In the genomic region with DNA sequence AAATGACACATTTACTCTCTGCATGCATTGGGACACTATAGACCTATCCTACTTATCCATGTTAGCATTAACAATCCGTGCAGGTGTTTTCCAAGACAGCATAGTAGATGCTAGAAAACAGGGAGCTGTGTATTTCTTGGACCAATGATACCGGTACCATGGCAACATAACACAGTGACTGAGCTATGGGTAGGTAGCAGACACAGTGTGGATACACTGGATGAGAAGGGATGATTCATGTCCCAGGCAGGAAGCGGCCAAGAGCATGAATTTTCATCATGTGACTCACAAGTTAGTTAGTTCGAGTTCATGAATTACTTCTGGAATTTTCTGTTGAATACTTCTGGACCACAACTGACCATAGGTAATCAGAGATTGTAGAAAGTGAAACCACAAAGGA, we compare ENCODE assay signal across 28 mouse cellular contexts. TPM values are rescaled to one million over a fixed set of nuclear protein-coding genes. Genes with fewer than 3 reads are reported as not detected.
DNase-seq lines count a peak whose midpoint lies in the region; ATAC-seq and TF ChIP-seq lines count a peak whose summit lies in the region.
"Had no signal": no experiment of that assay in that cellular context is flagged by ENCODE, and none has a peak within 500 bp of the region (broad histone marks: within the 10 kb centered on the region; RNA-seq: fewer than 3 reads in every experiment).

No protein-coding gene starts in this region.

- no peak overlapping the region for H3K4me3 ChIP-seq in forebrain, postnatal 0 days (ENCODE audit: low read depth, low read length)
- no peak overlapping the region for H3K4me3 ChIP-seq in forebrain, embryonic 11.5 days (ENCODE audit: low read depth, low read length)
- H3K4me3 ChIP-seq in megakaryocyte, embryonic 14.5 days (replicated peaks): peak overlapping the region; percentile 59
- no peak overlapping the region for H3K4me3 ChIP-seq in midbrain, embryonic 16.5 days (ENCODE audit: low read depth, low read length)
- H3K4me3 ChIP-seq: embryonic facial prominence, embryonic 12.5 days; forebrain, embryonic 13.5 days; heart, adult 2 months; heart, embryonic 13.5 days; limb, embryonic 13.5 days; liver, embryonic 12.5 days; midbrain, embryonic 12.5 days had no signal

- no peak overlapping the region for H3K27ac ChIP-seq in forebrain, postnatal 0 days (ENCODE audit: low read depth, low read length)
- H3K27ac ChIP-seq in forebrain, embryonic 11.5 days (ENCODE audit: low read depth, low read length): no peak overlapping the region
- H3K27ac ChIP-seq in midbrain, embryonic 16.5 days (ENCODE audit: low read length): no peak overlapping the region
- H3K27ac ChIP-seq: embryonic facial prominence, embryonic 12.5 days; forebrain, embryonic 13.5 days; heart, adult 2 months; heart, embryonic 13.5 days; hindbrain, postnatal 0 days; liver, embryonic 12.5 days; midbrain, embryonic 12.5 days had no signal

- no peaks in the 10 kb centered on the region for H3K27me3 ChIP-seq in forebrain, postnatal 0 days (ENCODE audit: insufficient read depth, low read length)
- H3K27me3 ChIP-seq in forebrain, embryonic 11.5 days (ENCODE audit: control insufficient read depth, insufficient read depth, low read length): no peaks in the 10 kb centered on the region
- no peaks in the 10 kb centered on the region for H3K27me3 ChIP-seq in megakaryocyte, embryonic 14.5 days (replicated peaks)
- no peaks in the 10 kb centered on the region for H3K27me3 ChIP-seq in midbrain, embryonic 16.5 days (ENCODE audit: control insufficient read depth, insufficient read depth, low read depth, low read length)
- H3K27me3 ChIP-seq: embryonic facial prominence, embryonic 12.5 days; forebrain, embryonic 13.5 days; limb, embryonic 13.5 days; liver, embryonic 12.5 days; midbrain, embryonic 12.5 days had no signal

- H3K9me3 ChIP-seq in forebrain, postnatal 0 days (ENCODE audit: low read length): no peaks in the 10 kb centered on the region
- H3K9me3 ChIP-seq in forebrain, embryonic 11.5 days (ENCODE audit: control insufficient read depth, low read length): no peaks in the 10 kb centered on the region
- H3K9me3 ChIP-seq in megakaryocyte, embryonic 14.5 days: no peaks in the 10 kb centered on the region
- H3K9me3 ChIP-seq in midbrain, embryonic 16.5 days (replicated peaks; ENCODE audit: control insufficient read depth, low read length, poor library complexity, severe bottlenecking): no peaks in the 10 kb centered on the region
- H3K9me3 ChIP-seq: embryonic facial prominence, embryonic 12.5 days; forebrain, embryonic 13.5 days; heart, embryonic 13.5 days; limb, embryonic 13.5 days; liver, embryonic 12.5 days; midbrain, embryonic 12.5 days had no signal

- TF ChIP-seq CTCF in forebrain, postnatal 0 days (IDR thresholded peaks at IDR 0.05; ENCODE audit: low read depth): no peak

- H3K4me2 ChIP-seq in forebrain, postnatal 0 days (ENCODE audit: low read depth): no peak overlapping the region
- no peak overlapping the region for H3K4me2 ChIP-seq in forebrain, embryonic 11.5 days (ENCODE audit: low read depth, low read length, severe bottlenecking)
- no peak overlapping the region for H3K4me2 ChIP-seq in midbrain, embryonic 16.5 days (ENCODE audit: low read length)
- H3K4me2 ChIP-seq: embryonic facial prominence, embryonic 12.5 days; forebrain, embryonic 13.5 days; heart, embryonic 13.5 days; limb, embryonic 13.5 days; liver, embryonic 12.5 days; midbrain, embryonic 12.5 days had no signal

- no peak for DNase-seq in forebrain, postnatal 0 days
- DNase-seq in forebrain, embryonic 11.5 days (ENCODE audit: low spot score): no peak
- DNase-seq in brain, adult 2 months (ENCODE audit: low read depth, low spot score): peak; percentile 35
- DNase-seq in cerebellum, postnatal 10 days: no peak
- DNase-seq: adrenal gland, postnatal 36 days; B cell, adult 2 months; cerebellum, adult 11 months; cerebellum, postnatal 25 days; gastrocnemius, postnatal 14 days; heart, adult 2 months; heart, postnatal 14 days; kidney, adult 11 months; kidney, postnatal 10 days; layer of hippocampus, postnatal 36 days; lung, adult 18-20 months; lung, postnatal 10 days; right cerebral cortex, postnatal 25 days; thymus, postnatal 14 days had no signal

- H3K4me1 ChIP-seq in forebrain, postnatal 0 days (ENCODE audit: insufficient read depth): no peaks in the 10 kb centered on the region
- H3K4me1 ChIP-seq in forebrain, embryonic 11.5 days (replicated peaks; ENCODE audit: control insufficient read depth, insufficient read depth, low read length): no peaks in the 10 kb centered on the region; the same call in 1 of the 2 replicates
- peaks cover 100% of the 10 kb centered on the region for H3K4me1 ChIP-seq in megakaryocyte, embryonic 14.5 days
- H3K4me1 ChIP-seq in midbrain, embryonic 16.5 days (ENCODE audit: control insufficient read depth, insufficient read depth, low read length): no peaks in the 10 kb centered on the region

- peak; percentile 53; the same call in 1 of the 2 replicates for ATAC-seq in forebrain, postnatal 0 days
- no peak for ATAC-seq in forebrain, embryonic 11.5 days (replicated peaks; ENCODE audit: low FRiP score)
- no peak for ATAC-seq in megakaryocyte, adult 5-6 weeks (ENCODE audit: poor library complexity, severe bottlenecking)
- no peak for ATAC-seq in midbrain, embryonic 16.5 days
- ATAC-seq: forebrain, embryonic 13.5 days; hindbrain, postnatal 0 days had no signal

- 90% methylated on average over 4 of the region's 4 CpGs for WGBS in forebrain, postnatal 0 days
- WGBS in forebrain, embryonic 11.5 days: 91% methylated on average over 4 of the region's 4 CpGs
- 94% methylated on average over 4 of the region's 4 CpGs for WGBS in midbrain, embryonic 16.5 days

- H3K36me3 ChIP-seq in forebrain, postnatal 0 days (ENCODE audit: insufficient read depth): no peaks in the 10 kb centered on the region
- no peaks in the 10 kb centered on the region for H3K36me3 ChIP-seq in forebrain, embryonic 11.5 days (ENCODE audit: control insufficient read depth, insufficient read depth, low read length)
- peaks cover 80% of the 10 kb centered on the region for H3K36me3 ChIP-seq in megakaryocyte, embryonic 14.5 days (replicated peaks; ENCODE audit: low read length)
- H3K36me3 ChIP-seq in midbrain, embryonic 16.5 days (ENCODE audit: control insufficient read depth, insufficient read depth, low read length): no peaks in the 10 kb centered on the region
- H3K36me3 ChIP-seq: embryonic facial prominence, embryonic 12.5 days; heart, embryonic 13.5 days; limb, embryonic 13.5 days; midbrain, embryonic 12.5 days had no signal

- H3K9ac ChIP-seq in forebrain, postnatal 0 days: no peak overlapping the region
- H3K9ac ChIP-seq in forebrain, embryonic 11.5 days (ENCODE audit: low read length): no peak overlapping the region
- H3K9ac ChIP-seq in midbrain, embryonic 16.5 days (ENCODE audit: low read depth, low read length): no peak overlapping the region
- H3K9ac ChIP-seq: embryonic facial prominence, embryonic 12.5 days; forebrain, embryonic 13.5 days; heart, embryonic 13.5 days; limb, embryonic 13.5 days; liver, embryonic 12.5 days; midbrain, embryonic 12.5 days had no signal

RNA-seq across cellular contexts. Expression of a gene that starts 16.6 kb away (rescaled TPM):
- total RNA-seq in forebrain, postnatal 0 days (2014; rRNA removed): 5.6 and 7.8 TPM in 2 replicates
- 12.2 and 16.5 TPM in 2 replicates for polyA plus RNA-seq in forebrain, postnatal 0 days (2015; fragmentation: Nextera tagmentation; extraction: Ambion mirVana)
- 11.6 and 11.7 TPM in 2 replicates for polyA plus RNA-seq in forebrain, embryonic 11.5 days (2014; fragmentation: Nextera tagmentation; extraction: Ambion mirVana)
- polyA plus RNA-seq in megakaryocyte, embryonic 14.5 days (2012; ENCODE audit: insufficient read depth, low replicate concordance): 9.9 and 29.2 TPM in 2 replicates
- 3.9 and 4.1 TPM in 2 replicates for total RNA-seq in megakaryocyte, adult 5-6 weeks (2015)
- 1.5 and 1.7 TPM in 2 replicates for total RNA-seq in megakaryocyte, adult 5-6 weeks (2017)
- 11.6 and 12.6 TPM in 2 replicates for polyA plus RNA-seq in midbrain, embryonic 16.5 days (2015; fragmentation: Nextera tagmentation; extraction: Ambion mirVana)

RNA-seq across cellular contexts. Expression of a gene that starts 26.7 kb away (rescaled TPM):
- 0.76 and 1.0 TPM in 2 replicates for total RNA-seq in forebrain, postnatal 0 days (2014; rRNA removed)
- 0.63 and 0.71 TPM in 2 replicates for polyA plus RNA-seq in forebrain, postnatal 0 days (2015; fragmentation: Nextera tagmentation; extraction: Ambion mirVana)
- polyA plus RNA-seq in forebrain, embryonic 11.5 days (2014; fragmentation: Nextera tagmentation; extraction: Ambion mirVana): 14.9 and 15.4 TPM in 2 replicates
- 13.5 and 15.9 TPM in 2 replicates for polyA plus RNA-seq in megakaryocyte, embryonic 14.5 days (2012; ENCODE audit: insufficient read depth, low replicate concordance)
- total RNA-seq in megakaryocyte, adult 5-6 weeks (2015): 0.13 and 0.30 TPM in 2 replicates
- 0.22 and 2.0 TPM in 2 replicates for total RNA-seq in megakaryocyte, adult 5-6 weeks (2017)
- 0.70 and 0.85 TPM in 2 replicates for polyA plus RNA-seq in midbrain, embryonic 16.5 days (2015; fragmentation: Nextera tagmentation; extraction: Ambion mirVana)
